Mouse (Mus musculus) urinary bladder, postnatal 14 days (tissue): ENCODE results near the gene Ccdc18.
"Not testable (repeated sequence)": the region's sequence is repeated elsewhere in the genome, so short reads cannot be mapped to it uniquely, and the experiment has no call there.

Experiments used
- DNase-seq: peaks from one replicate; pipeline ENCODE4 v3.0.0; 2021; ENCODE audit warnings: low spot score

Gene Ccdc18

GRCm38 (mm10) chr5:108262722-108263121, 130.0 kb downstream of the Ccdc18 start:
- no peak for DNase-seq

GRCm38 (mm10) chr5:108263785-108264184, 131.1 kb downstream of the Ccdc18 start:
- DNase-seq, result not testable (repeated sequence)

- DNase-seq, result no peak
Observed at GRCm38 (mm10) chr5:108266990-108267389, 134.3 kb downstream of the Ccdc18 start.

GRCm38 (mm10) chr5:108268127-108269062, 135.7 kb downstream of the Ccdc18 start, which contains the start of gene Dr1:
Gene Dr1, plus strand, starts transcription at chr5:108268897.
- peak; percentile 86 for DNase-seq

GRCm38 (mm10) chr5:108269063-108269810, 136.6 kb downstream of the Ccdc18 start:
- DNase-seq, result no peak

- DNase-seq, result no peak
Observed at GRCm38 (mm10) chr5:108269811-108270151, 137.1 kb downstream of the Ccdc18 start.

GRCm38 (mm10) chr5:108270415-108270814, 137.7 kb downstream of the Ccdc18 start:
- DNase-seq, result no peak

- DNase-seq, result not testable (repeated sequence)
Observed at GRCm38 (mm10) chr5:108271345-108271744, 138.7 kb downstream of the Ccdc18 start.
